Mouse (Mus musculus) heart, embryonic 15.5 days (tissue): Measurements from ENCODE around the gene Sh2d3c. TPM values are rescaled to one million over a fixed set of nuclear protein-coding genes. Genes with fewer than 3 reads are reported as not detected.

Source experiments
- ATAC-seq: fragments of 200-750 bp; cut with Nextera tagmentation; replicated peaks from 2 replicates; pipeline ENCODE4 v1.8.0; 2017; ENCODE audit warnings: low read depth, moderate TSS enrichment; ENCODE audit not compliant: insufficient number of reproducible peaks, insufficient read depth, low FRiP score
- H3K27ac ChIP-seq: fragments of 300-500 bp; sonication (generic); 2 replicates; pipeline ENCODE4 v1.5.1; 2015; ENCODE audit warnings: mild to moderate bottlenecking, inconsistent platforms
- H3K27me3 ChIP-seq: fragments of 300-500 bp; sonication (generic); 2 replicates; pipeline ENCODE4 v1.6.1; 2015; ENCODE audit warnings: inconsistent platforms
- H3K36me3 ChIP-seq: fragments of 300-500 bp; sonication (generic); 2 replicates; pipeline ENCODE4 v1.6.1; 2015; ENCODE audit warnings: mild to moderate bottlenecking, inconsistent platforms
- H3K4me1 ChIP-seq: fragments of 300-500 bp; sonication (generic); replicated peaks from 2 replicates; pipeline ENCODE4 v1.6.1; 2015; ENCODE audit warnings: inconsistent platforms
- H3K4me2 ChIP-seq: fragments of 300-500 bp; sonication (generic); 2 replicates; pipeline ENCODE4 v1.6.1; 2015; ENCODE audit warnings: inconsistent platforms, mild to moderate bottlenecking, moderate library complexity
- H3K4me3 ChIP-seq: fragments of 300-500 bp; sonication (generic); 2 replicates; pipeline ENCODE4 v1.5.1; 2015; ENCODE audit warnings: mild to moderate bottlenecking, inconsistent platforms
- H3K9ac ChIP-seq: fragments of 300-500 bp; sonication (generic); 2 replicates; pipeline ENCODE4 v1.6.1; 2015; ENCODE audit warnings: mild to moderate bottlenecking, inconsistent platforms
- H3K9me3 ChIP-seq: fragments of 300-500 bp; sonication (generic); replicated peaks from 2 replicates; pipeline ENCODE4 v1.6.1; 2016; ENCODE audit warnings: inconsistent platforms
- WGBS: fragments of 180-500 bp; shearing (Covaris S2); methylation state at CpG from one replicate; pipeline ENCODE4 v1.1.7; 2015; ENCODE audit warnings: mixed read lengths; 5-methylcytosine and 5-hydroxymethylcytosine counted together
- polyA plus RNA-seq: library from polyadenylated mRNA; unstranded; fragments of >200 nt; fragmentation: Nextera tagmentation; extraction: Ambion mirVana; gene quantifications from 2 replicates; pipeline ENCODE4 v1.2.1, GENCODE M21; 2015

The Sh2d3c gene
- polyA plus RNA-seq, 1 experiment from 2014 or later, result 25.7 TPM

- H3K4me1 ChIP-seq, result peaks cover 6% of the 10 kb centered on the region
- no peak overlapping the region for H3K27ac ChIP-seq
- H3K9ac ChIP-seq, result no peak overlapping the region
- H3K27me3 ChIP-seq, result no peaks in the 10 kb centered on the region
- H3K9me3 ChIP-seq, result no peaks in the 10 kb centered on the region
- H3K4me2 ChIP-seq, result no peak overlapping the region
- no peak for ATAC-seq
- H3K4me3 ChIP-seq, result no peak overlapping the region
- H3K36me3 ChIP-seq, result peaks cover 27% of the 10 kb centered on the region; the same call in 1 of the 2 replicates
- WGBS, result 65% methylated on average over 8 of the region's 8 CpGs
Measured at GRCm38 (mm10) chr2:32758503-32758902, 37.6 kb downstream of the Sh2d3c start.

GRCm38 (mm10) chr2:32759001-32759400, 38.1 kb downstream of the Sh2d3c start:
- ATAC-seq, result no peak

GRCm38 (mm10) chr2:32761361-32761760, 40.5 kb downstream of the Sh2d3c start:
- Histone ChIP-seq H3K4me3 (no peak overlapping the region), H3K9me3 (no peaks in the 10 kb centered on the region), H3K27ac (no peak overlapping the region), H3K9ac (no peak overlapping the region), H3K36me3 (peaks cover 20% of the 10 kb centered on the region; the same call in 1 of the 2 replicates), H3K4me1 (peaks cover 6% of the 10 kb centered on the region), H3K4me2 (no peak overlapping the region), H3K27me3 (no peaks in the 10 kb centered on the region)
- 88% methylated on average over 14 of the region's 14 CpGs for WGBS
- no peak for ATAC-seq

More at GRCm38 (mm10) chr2:32759001-32759400, 38.1 kb downstream of the Sh2d3c start:
- peaks cover 27% of the 10 kb centered on the region; the same call in 1 of the 2 replicates for H3K36me3 ChIP-seq
- H3K4me1 ChIP-seq, result peaks cover 6% of the 10 kb centered on the region
- H3K27ac ChIP-seq, result no peak overlapping the region
- H3K9ac ChIP-seq, result no peak overlapping the region
- WGBS, result 68% methylated on average over 2 of the region's 2 CpGs
- no peak overlapping the region for H3K4me3 ChIP-seq
- H3K9me3 ChIP-seq, result no peaks in the 10 kb centered on the region
- no peak overlapping the region for H3K4me2 ChIP-seq
- no peaks in the 10 kb centered on the region for H3K27me3 ChIP-seq

- H3K27me3 ChIP-seq, result no peaks in the 10 kb centered on the region
- H3K9me3 ChIP-seq, result no peaks in the 10 kb centered on the region
- ATAC-seq, result no peak
- no peak overlapping the region for H3K4me2 ChIP-seq
- no peak overlapping the region; the same call in 1 of the 2 replicates for H3K27ac ChIP-seq
- 62% methylated on average over 4 of the region's 4 CpGs for WGBS
- peaks cover 6% of the 10 kb centered on the region for H3K4me1 ChIP-seq
- no peak overlapping the region for H3K9ac ChIP-seq
- H3K4me3 ChIP-seq, result no peak overlapping the region
- peaks cover 20% of the 10 kb centered on the region; the same call in 1 of the 2 replicates for H3K36me3 ChIP-seq
Measured at GRCm38 (mm10) chr2:32761859-32762258, 41.0 kb downstream of the Sh2d3c start.

GRCm38 (mm10) chr2:32763353-32763752, 42.5 kb downstream of the Sh2d3c start:
- ATAC-seq, result no peak
- Histone ChIP-seq H3K27ac (no peak overlapping the region), H3K27me3 (no peaks in the 10 kb centered on the region), H3K36me3 (peaks cover 20% of the 10 kb centered on the region; the same call in 1 of the 2 replicates), H3K9me3 (no peaks in the 10 kb centered on the region), H3K4me1 (no peaks in the 10 kb centered on the region; the same call in 1 of the 2 replicates), H3K4me2 (no peak overlapping the region), H3K9ac (no peak overlapping the region), H3K4me3 (no peak overlapping the region)
- 72% methylated on average over 3 of the region's 3 CpGs for WGBS

- Histone ChIP-seq H3K4me3 (no peak overlapping the region), H3K4me2 (no peak overlapping the region), H3K27ac (no peak overlapping the region), H3K36me3 (peaks cover 7% of the 10 kb centered on the region; the same call in 1 of the 2 replicates), H3K4me1 (peaks cover 4% of the 10 kb centered on the region; the same call in 1 of the 2 replicates), H3K9me3 (no peaks in the 10 kb centered on the region), H3K27me3 (no peaks in the 10 kb centered on the region), H3K9ac (no peak overlapping the region)
- no peak for ATAC-seq
- 71% methylated on average over 12 of the region's 12 CpGs for WGBS
Measured at GRCm38 (mm10) chr2:32767241-32767640, 46.4 kb downstream of the Sh2d3c start.

GRCm38 (mm10) chr2:32768661-32769285, 47.9 kb downstream of the Sh2d3c start:
- no peak overlapping the region for H3K4me2 ChIP-seq
- ATAC-seq, result no peak; the same call in 1 of the 2 replicates
- H3K36me3 ChIP-seq, result no peaks in the 10 kb centered on the region
- H3K4me3 ChIP-seq, result no peak overlapping the region
- no peaks in the 10 kb centered on the region for H3K9me3 ChIP-seq
- no peak overlapping the region for H3K27ac ChIP-seq
- WGBS, result 51% methylated on average over 19 of the region's 19 CpGs
- peaks cover 4% of the 10 kb centered on the region; the same call in 1 of the 2 replicates for H3K4me1 ChIP-seq
- H3K9ac ChIP-seq, result no peak overlapping the region
- H3K27me3 ChIP-seq, result no peaks in the 10 kb centered on the region

- ATAC-seq, result no peak
- Histone ChIP-seq H3K9me3 (no peaks in the 10 kb centered on the region), H3K36me3 (no peaks in the 10 kb centered on the region), H3K9ac (no peak overlapping the region), H3K27me3 (no peaks in the 10 kb centered on the region), H3K4me1 (peaks cover 4% of the 10 kb centered on the region; the same call in 1 of the 2 replicates), H3K4me3 (no peak overlapping the region), H3K27ac (no peak overlapping the region), H3K4me2 (no peak overlapping the region)
- WGBS, result 89% methylated on average over 5 of the region's 5 CpGs
Measured at GRCm38 (mm10) chr2:32769327-32770085, 48.7 kb downstream of the Sh2d3c start.

GRCm38 (mm10) chr2:32771886-32772285, 51.0 kb downstream of the Sh2d3c start:
- no peaks in the 10 kb centered on the region for H3K36me3 ChIP-seq
- H3K4me1 ChIP-seq, result peaks cover 17% of the 10 kb centered on the region
- ATAC-seq, result no peak
- WGBS, result 26% methylated on average over 12 of the region's 12 CpGs
- H3K4me3 ChIP-seq, result no peak overlapping the region
- H3K9me3 ChIP-seq, result no peaks in the 10 kb centered on the region
- H3K27ac ChIP-seq, result no peak overlapping the region
- no peak overlapping the region for H3K9ac ChIP-seq
- peaks cover 5% of the 10 kb centered on the region; the same call in 1 of the 2 replicates for H3K27me3 ChIP-seq
- H3K4me2 ChIP-seq, result no peak overlapping the region

GRCm38 (mm10) chr2:32772626-32773279, 51.9 kb downstream of the Sh2d3c start:
- Histone ChIP-seq H3K36me3 (no peaks in the 10 kb centered on the region), H3K4me3 (no peak overlapping the region), H3K9me3 (no peaks in the 10 kb centered on the region), H3K4me1 (peaks cover 17% of the 10 kb centered on the region), H3K4me2 (no peak overlapping the region), H3K27me3 (peaks cover 5% of the 10 kb centered on the region; the same call in 1 of the 2 replicates), H3K9ac (no peak overlapping the region), H3K27ac (no peak overlapping the region)
- WGBS, result 76% methylated on average over 8 of the region's 8 CpGs
- ATAC-seq, result no peak
